Mouse (Mus musculus) ES-CJ7 (cell line): ENCODE results near the gene 1810046K07Rik.
A peak's percentile ranks its signal among the peaks of the same experiment; 100 is the strongest.

ENCODE experiments used
- DNase-seq: peaks from one replicate; pipeline ENCODE4 v3.0.0; 2011; ENCODE audit warnings: low read depth, low spot score

1810046K07Rik gene

GRCm38 (mm10) chr9:51328731-51329130 is at the start of gene 1810046K07Rik:
TSS of gene 1810046K07Rik (minus strand) at chr9:51328917.
- DNase-seq = no peak

DNA sequence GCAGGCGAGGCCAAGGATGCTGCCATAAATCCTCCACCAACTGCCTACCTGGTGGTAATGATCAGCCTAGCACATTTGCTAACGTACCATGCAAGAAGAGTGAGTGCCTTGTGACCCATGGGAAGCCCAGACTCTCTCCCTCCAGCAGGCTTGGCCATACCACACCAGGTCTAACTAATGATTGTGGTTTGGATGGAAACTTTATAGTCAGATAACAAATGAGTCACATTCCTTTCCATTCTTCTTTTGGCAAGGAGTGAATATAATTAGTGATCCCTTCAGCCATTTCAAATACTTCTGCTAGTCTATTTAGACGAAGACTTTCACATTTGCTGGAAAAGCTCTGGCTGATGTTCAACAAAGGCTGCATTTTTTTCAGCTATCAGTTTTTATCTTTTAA is 40.8 kb upstream of the 1810046K07Rik start:
- no peak for DNase-seq

GRCm38 (mm10) chr9:51367124-51367523 is 38.4 kb upstream of the 1810046K07Rik start:
- no peak for DNase-seq

GRCm38 (mm10) chr9:51364059-51364458 is 35.3 kb upstream of the 1810046K07Rik start:
- peak; percentile 34 for DNase-seq

- DNase-seq = no peak
These were observed 24.8 kb upstream of the 1810046K07Rik start for GRCm38 (mm10) chr9:51353511-51353910.

DNA sequence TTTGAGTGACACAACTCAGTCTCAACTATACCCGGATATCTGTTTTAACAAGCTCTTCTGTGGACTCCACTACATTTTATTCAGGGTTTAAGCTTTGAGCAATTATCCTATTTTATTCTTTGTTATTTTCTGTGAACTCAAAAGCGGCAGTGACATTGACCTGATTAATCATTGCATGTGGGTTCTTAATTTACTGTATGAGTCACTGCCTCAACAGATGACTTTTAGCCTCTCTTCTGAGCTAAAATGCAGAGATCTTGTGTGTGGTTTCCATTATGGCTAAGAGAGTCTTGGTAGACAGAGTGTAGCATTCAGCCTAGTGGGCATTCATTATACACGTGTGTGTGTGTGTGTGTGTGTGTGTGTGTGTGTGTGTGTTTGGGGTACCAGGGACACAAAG is 24.2 kb upstream of the 1810046K07Rik start:
- DNase-seq = no peak

DNA sequence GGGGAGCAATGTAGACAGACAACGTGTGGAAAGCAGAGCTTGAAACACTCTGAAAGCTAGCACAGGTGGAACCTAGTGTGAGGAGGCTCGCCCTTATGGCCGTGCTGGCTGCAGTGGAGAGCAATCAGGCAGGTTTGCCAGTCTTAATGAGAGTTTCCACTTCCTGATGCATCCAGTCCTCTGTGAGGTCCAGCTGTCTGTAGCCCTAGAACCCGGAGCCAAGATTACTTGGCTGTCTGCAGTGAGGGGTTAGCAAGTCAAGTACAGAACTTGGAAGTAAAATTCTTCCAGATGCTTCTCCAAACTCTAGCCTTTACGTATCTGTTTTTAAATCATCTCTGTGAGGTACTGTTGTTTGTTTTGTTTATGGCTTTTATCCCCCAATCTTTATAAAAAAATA is 20.7 kb upstream of the 1810046K07Rik start:
- no peak for DNase-seq

- DNase-seq = no peak
These were observed 17.1 kb upstream of the 1810046K07Rik start for GRCm38 (mm10) chr9:51345768-51346167.

DNA sequence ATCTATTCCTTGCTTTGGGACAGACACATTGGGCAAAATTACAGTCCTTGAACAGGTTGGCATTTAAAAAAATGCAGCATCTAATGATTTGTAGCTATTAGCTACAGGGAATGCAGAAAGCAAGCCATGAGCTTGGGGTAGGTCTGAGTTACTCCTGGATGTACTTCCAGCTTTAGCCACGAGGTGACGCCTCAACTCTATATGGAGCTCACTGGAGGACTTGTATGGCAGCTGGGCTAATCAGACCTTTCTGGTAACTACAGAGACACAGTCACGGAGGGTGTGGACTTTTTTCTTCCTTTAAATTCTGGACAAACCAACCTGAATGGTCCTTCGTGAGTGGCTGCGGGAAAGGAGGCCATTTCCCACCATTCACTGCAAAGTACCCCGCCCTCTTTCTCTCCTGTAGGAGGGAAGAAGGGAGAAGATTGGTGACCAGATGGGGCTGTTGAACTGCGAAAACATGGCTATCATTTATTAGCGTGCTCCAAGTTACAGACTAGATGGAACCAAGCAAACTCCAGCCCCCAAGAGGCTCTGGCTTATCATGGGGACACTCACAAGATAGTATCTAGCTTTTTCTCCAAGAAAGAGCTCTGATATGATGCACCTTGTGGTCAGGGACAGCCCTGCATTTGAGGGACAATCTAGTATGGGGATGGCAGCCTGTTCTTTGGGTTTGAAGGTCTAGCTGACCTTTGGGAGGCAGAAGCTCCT is 6.7 kb upstream of the 1810046K07Rik start:
- DNase-seq = peak; percentile 75

DNA sequence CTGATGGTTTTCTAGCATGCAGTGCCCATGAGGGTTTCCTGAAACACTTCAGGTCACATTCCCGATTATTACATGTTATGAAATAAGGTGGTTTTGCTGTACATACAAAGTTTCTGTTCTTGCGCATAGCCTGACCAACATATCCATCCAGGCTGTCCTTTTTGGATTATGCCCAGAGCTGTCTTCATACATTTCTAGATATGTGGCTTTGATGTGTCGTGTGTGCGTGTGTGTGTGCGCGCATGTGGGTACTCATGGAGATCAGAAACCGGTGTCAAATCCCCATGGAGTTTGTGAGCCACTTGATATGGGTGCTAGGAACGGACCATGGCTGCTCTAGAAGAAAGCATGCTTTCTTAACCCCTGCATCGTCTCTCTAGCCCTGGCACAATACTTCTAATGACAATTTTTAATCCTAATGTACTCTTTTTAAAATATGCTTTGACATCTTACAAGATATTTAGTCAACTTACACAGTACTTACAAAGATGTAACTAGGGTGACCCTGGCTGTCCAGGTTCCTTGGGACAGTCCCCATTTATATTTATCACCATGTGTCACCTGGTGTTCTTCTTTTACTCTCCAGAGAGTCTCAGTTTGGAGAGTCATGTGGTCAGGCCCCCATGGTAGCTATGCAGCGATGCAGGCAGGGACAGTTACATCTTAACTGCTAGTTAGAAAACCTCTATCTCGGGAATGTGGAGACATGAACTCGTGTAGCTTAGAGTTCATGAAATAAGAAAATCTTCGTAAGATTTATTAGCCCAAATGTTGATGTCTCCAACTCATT is 2.9 kb upstream of the 1810046K07Rik start:
- DNase-seq = no peak

DNA sequence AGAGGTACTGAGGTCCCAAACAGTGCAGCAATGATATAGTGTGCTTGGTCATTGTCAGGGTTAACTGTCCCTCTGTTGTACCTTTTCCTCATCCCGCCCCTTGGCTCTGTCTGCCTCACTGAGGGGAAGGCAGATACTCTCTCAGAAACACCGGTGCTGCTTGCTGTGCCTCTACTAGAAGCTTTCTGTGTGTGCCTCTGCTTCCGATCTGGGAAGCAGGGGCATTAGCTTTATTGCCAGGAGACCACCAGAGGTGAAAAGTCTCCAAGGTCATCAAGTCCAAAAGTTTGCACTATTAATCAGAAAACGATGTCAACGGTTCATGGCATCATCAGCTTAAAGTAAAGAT is 1.2 kb downstream of the 1810046K07Rik start:
- DNase-seq = no peak

DNA sequence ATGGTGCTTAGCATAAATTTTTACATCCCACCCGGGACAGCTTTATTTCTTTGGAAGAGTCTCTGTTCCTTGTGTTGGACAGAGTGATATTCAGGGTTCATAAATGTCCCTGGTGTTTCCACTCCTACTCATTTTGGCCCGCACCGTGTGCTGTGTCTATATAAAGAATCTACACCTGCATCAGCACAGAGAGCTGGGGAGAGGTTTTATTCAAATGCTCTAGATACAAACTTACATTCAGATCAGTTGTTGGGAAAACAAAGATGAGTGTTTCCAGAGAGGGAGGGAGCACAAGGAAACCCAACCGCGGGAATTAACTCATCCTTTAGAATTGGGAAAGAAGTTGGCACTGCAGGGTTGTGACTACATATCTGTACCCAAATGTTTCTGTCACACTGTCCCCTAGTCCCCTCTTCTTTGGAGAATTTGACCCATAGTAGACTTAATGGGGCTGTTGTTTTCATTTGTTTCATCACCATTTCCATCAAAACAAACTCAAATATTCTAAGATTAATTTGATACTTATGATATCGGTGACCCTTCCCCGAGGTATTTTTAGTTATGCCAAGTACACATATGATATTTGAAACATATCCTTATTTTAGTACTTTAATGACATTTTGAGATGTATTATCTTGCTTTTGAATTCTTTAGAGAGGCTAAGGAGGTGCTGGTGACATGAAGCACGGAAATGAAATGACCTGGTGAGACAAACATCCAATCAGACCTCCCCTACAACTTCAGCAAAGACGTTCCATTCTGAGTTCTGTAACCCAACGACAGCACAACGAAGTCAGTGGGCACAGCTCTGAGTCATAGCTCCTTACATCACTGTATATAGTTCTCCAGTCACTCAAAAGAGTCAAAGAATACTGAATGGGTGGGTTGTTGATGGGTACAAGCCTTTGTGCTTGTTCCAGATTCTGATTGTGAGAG is 1.8 kb downstream of the 1810046K07Rik start:
- DNase-seq = no peak

DNA sequence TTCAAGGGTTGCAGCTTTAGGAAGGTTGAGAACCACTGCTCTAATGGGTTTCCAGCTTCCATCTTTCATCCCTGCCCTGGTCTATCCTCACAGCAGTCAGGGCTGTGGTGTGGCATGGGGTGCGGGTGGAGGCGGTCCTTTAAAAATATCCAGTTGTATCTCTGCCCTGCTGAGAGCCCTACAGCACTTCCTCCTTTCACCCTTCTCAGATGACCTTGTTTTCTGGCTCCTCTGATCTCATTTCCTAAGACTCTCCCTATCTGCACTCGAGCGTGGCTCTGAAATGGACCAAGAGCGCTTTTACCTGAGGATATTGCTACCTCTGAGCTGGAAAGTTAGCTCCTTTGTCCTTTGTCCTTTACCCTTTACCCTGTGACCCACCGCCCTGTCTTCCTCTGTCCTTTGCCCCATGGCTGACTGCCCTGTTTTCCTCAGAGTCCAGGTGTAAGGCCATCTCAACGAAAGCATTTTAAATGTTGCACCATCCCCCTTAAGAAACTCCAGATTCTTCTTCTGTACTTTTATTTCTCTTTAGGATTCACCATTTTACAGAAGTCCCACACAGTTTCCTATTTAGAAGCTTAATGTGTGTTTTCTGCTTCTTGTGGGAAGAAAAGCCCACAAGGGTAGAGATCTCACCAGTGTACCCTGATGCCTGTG is 4.2 kb downstream of the 1810046K07Rik start:
- no peak for DNase-seq

DNA sequence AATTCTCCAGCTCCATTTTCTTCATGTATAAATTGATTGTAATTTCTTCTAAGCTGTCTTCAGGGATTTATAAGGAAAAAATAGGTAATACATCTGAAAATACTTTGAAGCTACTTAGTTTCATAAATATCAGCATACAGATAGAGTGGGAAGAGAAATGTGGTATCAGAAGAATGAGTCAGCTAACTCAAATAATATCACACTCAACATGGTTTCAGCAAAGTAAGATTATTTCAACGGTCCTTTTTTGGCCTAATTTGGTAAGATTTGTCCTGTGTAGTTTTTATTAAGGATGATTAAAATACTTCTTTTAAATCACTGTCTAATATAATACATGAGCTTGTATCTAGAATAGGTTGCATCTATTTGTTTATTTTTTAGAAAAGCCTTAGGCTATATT is 8.6 kb downstream of the 1810046K07Rik start:
- DNase-seq = no peak

- no peak for DNase-seq
These were observed 10.5 kb downstream of the 1810046K07Rik start for GRCm38 (mm10) chr9:51318246-51318645.

DNA sequence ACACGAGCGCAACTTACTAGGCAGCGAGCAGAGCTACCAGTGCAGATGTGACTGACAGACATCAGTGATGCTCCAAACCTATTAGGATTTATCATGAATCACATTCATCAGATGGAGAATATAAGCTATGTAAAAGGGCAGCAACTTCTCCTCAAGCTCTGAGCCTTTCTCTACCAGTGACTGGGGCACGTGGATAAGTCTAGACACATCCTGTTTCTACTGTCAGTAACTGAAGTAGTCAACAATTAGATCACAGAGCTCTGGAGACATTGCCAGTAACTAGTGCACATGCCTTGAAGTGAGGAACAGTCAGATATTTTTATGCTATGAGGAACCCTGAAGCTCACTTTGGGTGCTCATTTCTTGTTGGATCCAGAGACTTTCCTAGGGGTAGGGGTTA is 11.4 kb downstream of the 1810046K07Rik start:
- no peak for DNase-seq

DNA sequence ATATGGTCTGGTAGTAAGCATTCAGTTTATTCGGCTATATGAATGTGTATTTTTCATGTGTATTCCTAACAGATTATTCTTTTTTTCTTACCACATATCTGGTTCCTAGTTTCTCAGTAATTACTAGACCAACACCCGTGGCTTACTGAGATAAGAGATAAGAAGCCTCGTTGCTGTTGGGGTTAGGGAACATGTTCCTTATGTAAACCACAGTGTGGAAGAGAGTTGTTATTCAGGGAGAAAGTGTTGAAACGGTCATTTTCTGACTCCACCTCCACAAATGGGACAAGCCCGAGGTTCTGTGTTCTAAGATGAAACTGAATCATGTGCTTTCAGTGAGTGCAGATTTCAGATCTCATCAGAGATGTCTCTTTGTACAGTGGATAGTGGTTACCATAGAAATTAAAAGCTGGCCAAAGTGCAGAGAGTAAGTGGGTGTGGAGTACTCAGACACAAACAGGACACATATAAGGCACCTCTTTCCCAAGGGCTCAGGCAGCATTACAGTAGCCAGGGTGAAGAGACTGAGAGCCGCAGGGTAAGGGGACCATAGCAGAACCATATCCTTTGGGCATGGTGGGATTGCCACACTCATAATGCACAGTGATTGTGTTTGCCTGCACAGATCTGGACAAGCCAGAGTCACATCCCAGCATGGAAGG is 13.2 kb downstream of the 1810046K07Rik start:
- DNase-seq = no peak

- DNase-seq = no peak
These were observed 16.0 kb downstream of the 1810046K07Rik start for GRCm38 (mm10) chr9:51312554-51313317.

DNA sequence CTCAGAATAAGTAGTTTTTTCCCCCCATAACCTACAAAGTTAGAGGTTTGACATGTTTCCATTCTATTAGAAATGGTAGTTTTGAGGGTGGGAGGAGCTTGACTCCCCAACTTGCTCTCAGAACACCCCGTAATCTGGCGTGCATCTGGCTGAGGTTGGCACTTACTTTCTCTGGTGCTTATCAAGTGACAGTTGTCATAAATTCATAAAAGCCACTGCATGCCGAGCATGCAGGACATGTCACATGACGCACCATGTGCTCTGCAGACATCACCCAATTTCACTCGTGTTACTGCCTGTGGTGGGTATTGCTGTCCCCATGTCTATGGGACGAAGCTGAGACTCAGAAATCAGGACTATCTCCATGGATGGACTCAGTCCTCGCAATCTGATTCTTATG is 18.2 kb downstream of the 1810046K07Rik start:
- no peak for DNase-seq

DNA sequence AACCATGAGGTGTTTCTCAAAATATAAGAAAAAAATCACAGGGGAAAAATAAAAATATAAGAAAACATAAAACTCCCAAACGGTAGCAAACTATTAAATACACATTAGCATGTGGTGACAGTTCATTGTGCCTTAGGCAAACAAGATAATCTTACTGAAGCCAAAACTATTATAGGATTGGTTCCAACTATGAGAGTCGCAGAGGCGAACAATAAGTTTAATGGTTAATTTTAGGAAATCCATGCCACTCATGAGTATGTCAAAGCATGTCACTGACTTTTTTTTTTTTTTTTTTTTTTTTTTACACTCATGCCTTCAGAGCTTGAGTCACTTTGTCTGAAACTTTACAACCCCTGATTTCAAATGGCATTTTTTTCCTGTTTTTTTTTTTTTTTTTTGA is 22.4 kb downstream of the 1810046K07Rik start:
- DNase-seq = no peak
